Mouse (Mus musculus): Measurements from ENCODE around the gene Reln. TPM values are rescaled to one million over a fixed set of nuclear protein-coding genes. Genes with fewer than 3 reads are reported as not detected.

Gene Reln
- polyA plus RNA-seq, 1 experiment from 2014 or later: 0.40 TPM

DNA sequence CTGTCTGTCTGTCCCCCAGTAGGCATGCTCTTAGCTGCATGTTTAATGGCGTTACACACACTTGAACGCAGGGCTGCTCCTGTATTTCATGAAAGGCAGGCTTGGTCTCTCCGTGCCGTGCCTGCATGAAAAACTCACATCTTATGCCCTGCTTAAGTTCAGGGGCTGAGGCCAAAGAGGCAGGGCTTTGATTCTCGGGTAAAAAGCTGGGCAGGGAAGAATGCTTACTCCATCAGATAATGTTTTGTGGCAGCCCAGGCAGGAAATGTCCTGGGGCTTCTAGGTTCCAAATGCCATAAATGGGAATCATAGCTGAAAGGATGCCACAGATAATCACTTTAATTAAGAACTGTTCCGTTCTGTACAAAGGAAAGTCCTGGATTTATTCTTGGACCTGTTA, 226.0 kb downstream of the Reln start:
- no peak for DNase-seq (ENCODE audit: low spot score)

DNA sequence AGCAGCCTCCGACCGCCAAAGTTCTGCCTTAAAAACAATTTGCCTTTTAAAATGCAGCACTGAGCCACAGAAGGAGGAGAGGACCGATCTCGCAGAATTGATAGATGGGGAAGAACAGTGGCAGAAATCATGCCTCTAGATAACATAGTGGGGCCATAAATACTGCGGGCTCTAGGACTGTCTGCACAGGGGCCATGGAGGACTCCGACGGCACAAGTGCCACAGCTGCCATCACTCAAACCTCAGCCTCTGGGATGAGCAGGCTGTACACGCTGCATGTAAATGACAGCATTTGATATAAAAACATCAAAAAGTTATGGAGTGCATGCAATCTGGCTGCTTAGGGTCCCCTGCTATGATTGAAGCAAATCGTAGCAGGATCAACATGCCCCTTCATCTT, 227.6 kb downstream of the Reln start:
- DNase-seq (ENCODE audit: low spot score): no peak

GRCm38 (mm10) chr5:22106811-22107485, 237.6 kb downstream of the Reln start:
- no peak for DNase-seq (ENCODE audit: low spot score)

GRCm38 (mm10) chr5:22094984-22095383, 249.5 kb downstream of the Reln start:
- no peak for DNase-seq (ENCODE audit: low spot score)

- no peak for DNase-seq (ENCODE audit: low spot score)
These were observed 250.5 kb downstream of the Reln start for GRCm38 (mm10) chr5:22094043-22094442.

DNA sequence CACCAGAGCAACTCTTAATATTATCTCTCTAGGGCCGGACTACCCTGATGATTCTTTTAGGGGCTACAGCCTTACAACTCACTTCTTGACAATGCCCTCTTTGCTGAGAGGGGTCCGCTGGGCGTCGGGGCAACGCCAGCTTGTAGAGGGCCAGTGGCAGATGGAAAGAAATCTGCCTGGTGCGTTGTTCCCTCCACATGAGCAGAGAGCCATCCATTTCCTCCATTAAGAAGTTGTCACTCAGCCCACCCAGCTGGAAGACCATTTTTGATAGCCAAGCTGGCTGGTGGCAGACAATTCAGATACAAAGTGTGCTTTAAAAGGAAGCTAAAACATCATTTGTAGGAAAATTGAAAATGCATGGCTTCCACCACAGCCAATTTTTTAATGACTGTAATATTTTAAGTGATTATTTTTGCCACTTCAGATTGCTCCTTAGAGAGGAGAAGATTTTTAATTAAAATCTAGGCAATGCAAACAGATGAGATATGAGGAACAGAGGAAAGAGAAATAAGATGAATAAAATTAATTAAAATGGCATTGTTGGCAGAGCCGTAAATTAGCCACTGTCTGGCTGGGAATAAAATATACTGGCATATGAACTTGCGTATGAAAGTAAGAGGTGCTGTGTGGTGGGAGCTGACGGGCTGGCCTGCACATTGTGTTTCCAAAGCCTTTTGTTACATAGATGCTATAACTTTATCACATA, 251.2 kb downstream of the Reln start:
- DNase-seq (ENCODE audit: low spot score): no peak

DNA sequence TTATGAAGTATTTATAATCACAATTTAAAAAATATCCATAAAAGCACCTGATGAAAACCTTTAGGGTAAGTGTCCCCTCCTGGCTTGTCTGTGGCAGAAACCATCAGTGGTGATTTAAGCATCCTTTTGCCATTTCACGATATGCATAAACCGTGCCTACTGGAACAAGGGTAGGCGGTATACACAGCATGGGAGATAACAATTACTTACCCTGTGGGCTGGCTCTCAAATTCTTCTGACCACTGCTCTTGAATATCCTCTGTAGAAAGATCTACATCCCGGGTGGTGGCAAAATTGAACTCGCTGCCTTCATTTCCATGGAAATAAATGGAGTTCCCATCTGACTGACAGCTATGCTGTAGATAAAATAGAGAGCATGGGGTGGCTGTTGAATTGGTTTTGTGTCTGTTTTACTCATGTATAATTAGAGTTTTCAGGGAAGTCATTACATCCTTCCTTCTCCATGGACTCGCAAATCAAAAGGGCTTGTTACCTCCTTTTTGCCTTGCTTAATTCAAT, 264.0 kb downstream of the Reln start:
- no peak for DNase-seq (ENCODE audit: low spot score)

DNA sequence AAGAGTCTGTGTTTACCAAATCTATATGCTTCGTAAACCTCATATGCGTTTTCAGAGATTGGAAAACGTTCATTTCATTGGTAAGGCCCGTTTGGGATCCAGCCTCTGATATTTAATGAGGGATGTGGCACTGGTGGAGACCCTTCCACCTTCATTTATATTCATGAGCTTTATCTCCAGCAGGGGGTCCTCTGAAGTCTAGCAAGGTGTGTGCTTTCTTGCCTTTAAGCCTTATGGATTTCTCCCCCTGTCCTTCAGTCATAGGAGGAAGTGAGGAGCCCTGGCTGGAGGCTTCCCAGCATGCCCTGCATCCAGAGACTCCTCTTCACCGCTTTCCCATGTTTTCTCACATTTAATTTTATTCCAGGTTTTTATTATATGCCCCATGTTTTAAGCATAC, 269.5 kb downstream of the Reln start:
- no peak for DNase-seq (ENCODE audit: low spot score)

DNA sequence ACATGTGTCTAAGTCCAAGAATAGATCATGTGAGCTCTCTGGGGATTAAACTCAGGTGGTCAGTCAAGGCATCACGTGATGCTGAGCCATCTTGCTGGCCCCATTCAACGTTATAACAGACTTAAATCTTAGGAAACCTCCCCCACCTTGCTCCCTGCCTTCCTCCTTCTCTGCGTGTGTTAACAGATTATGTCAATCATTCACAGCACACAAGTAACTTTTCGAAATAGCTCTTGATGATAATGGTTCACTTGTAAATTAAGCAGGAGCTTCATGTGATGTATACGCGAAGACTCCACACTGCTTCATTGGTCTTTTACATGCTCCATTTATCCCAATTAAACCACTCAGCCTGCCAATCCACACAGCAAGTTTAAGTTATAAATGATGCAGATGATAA, 271.9 kb downstream of the Reln start:
- DNase-seq (ENCODE audit: low spot score): no peak

DNA sequence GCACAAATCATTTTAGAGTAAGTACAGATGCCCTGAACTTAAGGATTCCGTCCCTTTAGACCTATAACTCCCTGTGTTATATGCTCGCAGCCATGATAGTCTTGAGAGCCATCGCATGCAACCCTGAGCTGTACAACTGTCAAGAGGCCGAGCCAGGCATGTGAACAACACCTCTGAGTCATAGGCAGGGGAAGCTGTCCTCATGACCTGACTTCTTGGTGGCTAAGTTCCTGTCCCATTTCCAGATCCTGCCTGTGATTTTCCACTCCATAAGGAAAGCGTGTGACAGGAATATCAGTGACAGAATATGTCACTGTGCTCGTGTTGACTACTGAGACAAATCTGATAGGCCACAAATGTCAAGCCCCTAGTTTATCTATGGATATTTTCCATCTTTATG, 285.3 kb downstream of the Reln start:
- no peak for DNase-seq (ENCODE audit: low spot score)

DNA sequence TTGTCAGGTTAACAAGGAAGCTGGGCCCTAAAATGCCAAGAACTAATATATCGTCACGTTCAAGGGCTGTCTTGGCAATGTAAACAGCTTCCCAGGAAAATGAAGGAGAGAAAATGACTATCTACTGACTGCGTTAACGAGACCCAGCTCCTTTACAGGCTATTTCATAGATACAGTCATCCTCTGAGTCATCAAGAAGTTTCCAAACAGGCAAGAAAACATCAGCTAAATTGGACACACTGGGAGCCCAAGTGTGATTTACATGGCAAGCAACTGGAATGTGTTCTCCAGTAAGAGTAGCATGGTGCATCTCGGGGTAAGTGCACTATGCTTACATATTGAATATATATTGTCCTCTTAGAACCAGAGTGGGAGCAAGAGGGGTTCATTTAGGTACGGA, 302.7 kb downstream of the Reln start:
- DNase-seq (ENCODE audit: low spot score): no peak

DNA sequence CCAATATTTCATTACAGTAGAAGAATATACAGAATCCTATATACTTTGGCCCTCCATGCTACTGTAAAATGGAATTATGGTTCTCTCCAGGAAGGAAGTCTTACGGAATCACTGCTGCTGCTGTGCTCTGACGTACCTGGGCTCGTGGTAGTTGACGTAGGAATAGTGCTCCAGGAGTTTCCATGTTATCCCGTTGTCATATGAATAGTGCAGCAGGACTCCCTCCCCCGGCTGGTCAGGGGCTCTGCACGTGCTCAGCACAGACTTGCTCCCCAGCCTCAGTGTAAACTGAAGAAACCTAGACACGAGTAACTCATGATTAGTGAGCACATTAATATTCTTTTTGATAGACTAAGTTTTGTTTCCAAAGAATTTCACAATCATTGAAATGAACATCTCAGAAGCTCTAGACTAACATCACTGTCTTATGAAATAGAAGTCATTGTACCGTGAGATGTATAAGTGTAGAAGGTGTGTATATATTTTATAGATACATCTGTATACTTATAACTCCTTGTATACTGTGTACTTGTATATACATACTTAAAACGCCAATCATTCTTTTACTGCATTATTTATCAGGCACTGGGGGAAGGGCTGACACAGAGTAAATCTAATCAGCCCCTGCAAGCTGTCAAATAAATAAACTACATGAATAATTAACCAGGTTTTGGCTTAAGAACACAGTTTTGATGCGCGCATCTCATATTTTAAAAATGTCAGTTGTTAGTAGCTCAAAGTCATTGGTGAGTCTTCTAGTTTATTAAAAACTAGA, 304.9 kb downstream of the Reln start:
- DNase-seq (ENCODE audit: low spot score): no peak

GRCm38 (mm10) chr5:22035201-22035600, 309.3 kb downstream of the Reln start:
- no peak for DNase-seq (ENCODE audit: low spot score)

- DNase-seq (ENCODE audit: low spot score): no peak
These were observed 311.5 kb downstream of the Reln start for GRCm38 (mm10) chr5:22033039-22033438.

GRCm38 (mm10) chr5:22031653-22032052, 312.8 kb downstream of the Reln start:
- no peak for DNase-seq (ENCODE audit: low spot score)

GRCm38 (mm10) chr5:22028379-22028778, 316.1 kb downstream of the Reln start:
- DNase-seq (ENCODE audit: low spot score): no peak

DNA sequence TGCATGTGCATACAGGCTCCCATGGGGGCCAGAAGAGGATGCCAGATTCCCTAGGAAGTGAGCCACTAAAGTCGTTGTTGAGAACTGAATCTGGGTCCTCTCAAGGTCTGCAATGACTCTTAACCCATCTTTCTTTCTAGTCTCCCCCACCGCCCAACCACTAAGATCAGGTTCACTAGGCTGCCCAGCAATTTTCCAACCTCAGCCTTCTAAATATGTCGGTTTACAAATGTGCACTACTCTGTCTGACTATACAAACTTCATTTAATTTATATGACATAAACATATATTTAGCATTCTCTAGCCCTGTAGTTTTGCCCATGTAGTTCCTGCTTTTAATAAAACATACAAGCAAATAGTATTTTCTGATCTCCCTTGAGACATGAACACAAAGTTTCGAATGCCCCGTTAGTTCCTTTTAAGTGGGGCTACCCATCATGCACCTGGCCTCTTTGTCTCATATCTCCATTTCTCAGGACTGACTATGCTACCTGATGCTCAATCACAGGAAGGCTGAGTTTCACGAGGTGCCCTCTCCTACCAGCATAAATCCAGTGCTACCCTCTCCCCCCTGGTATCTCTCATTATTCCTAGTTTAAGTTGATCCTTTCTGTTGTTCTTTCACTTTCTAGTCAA, 317.1 kb downstream of the Reln start:
- DNase-seq (ENCODE audit: low spot score): no peak

DNA sequence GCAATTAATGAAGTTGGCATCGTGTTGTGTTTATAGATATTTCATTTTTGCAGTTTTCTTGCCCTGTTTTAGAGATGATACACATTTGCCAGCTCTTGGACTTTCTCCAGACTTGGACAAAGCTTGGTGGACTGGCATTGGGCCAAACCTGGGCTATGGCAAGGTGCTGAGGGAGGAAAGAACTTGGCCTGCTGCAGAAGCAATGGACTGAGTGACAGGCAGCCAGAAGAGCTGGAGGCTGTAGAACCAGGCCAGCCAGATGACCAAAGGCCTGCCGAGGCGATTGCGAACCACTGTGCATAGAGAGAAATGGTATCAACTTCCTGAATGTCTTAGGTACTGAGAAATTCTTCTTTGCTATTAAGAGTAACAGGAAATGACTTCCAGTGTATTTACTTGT, 318.8 kb downstream of the Reln start:
- DNase-seq (ENCODE audit: low spot score): no peak

- no peak for DNase-seq (ENCODE audit: low spot score)
These were observed 320.4 kb downstream of the Reln start for GRCm38 (mm10) chr5:22024108-22024507.

GRCm38 (mm10) chr5:22017896-22018295, 326.6 kb downstream of the Reln start:
- DNase-seq (ENCODE audit: low spot score): no peak

- no peak for DNase-seq (ENCODE audit: low spot score)
These were observed 330.0 kb downstream of the Reln start for GRCm38 (mm10) chr5:22014459-22014858.

GRCm38 (mm10) chr5:22009142-22009541, 335.4 kb downstream of the Reln start:
- DNase-seq (ENCODE audit: low spot score): no peak
